Mouse (Mus musculus) C2C12 (cell line): ENCODE data around the gene Lmntd1.

Source experiments
- CTCF ChIP-seq: IDR thresholded peaks from one replicate; pipeline ENCODE4 v1.5.1; 2011; ENCODE audit not compliant: control insufficient read depth, insufficient read depth, insufficient read length
- MAX ChIP-seq: IDR thresholded peaks from one replicate; pipeline ENCODE4 v1.6.1; 2011; ENCODE audit warnings: mild to moderate bottlenecking, control low read depth
- MYOD1 ChIP-seq: IDR thresholded peaks from one replicate; pipeline ENCODE4 v1.6.1; 2011; ENCODE audit warnings: low read depth; ENCODE audit not compliant: control insufficient read depth, insufficient read length
- MYOG ChIP-seq: IDR thresholded peaks from one replicate; pipeline ENCODE4 v1.6.1; 2011; ENCODE audit not compliant: control insufficient read depth, insufficient read length; ENCODE audit errors: extremely low read depth
- USF1 ChIP-seq: IDR thresholded peaks from one replicate; pipeline ENCODE4 v1.6.1; 2011; ENCODE audit warnings: low read depth, mild to moderate bottlenecking, control low read depth, moderate library complexity

GRCm38 (mm10) chr6:145567296-145567695 is 46.8 kb downstream of the Lmntd1 start:
- no peak for TF ChIP-seq CTCF
- no peak for TF ChIP-seq MYOD1
- no peak for TF ChIP-seq USF1
- no peak for TF ChIP-seq MYOG
- TF ChIP-seq MAX, result no peak
